Mouse (Mus musculus) right cerebral cortex, postnatal 14 days (tissue): Measurements from ENCODE around the gene Cdhr2.

Source experiments
- DNase-seq: peaks from one replicate; pipeline ENCODE4 v3.0.0; 2022

Cdhr2 gene

GRCm38 (mm10) chr13:54753733-54754132, 52.5 kb downstream of the Cdhr2 start:
- DNase-seq = no peak

- DNase-seq = no peak
These were observed 53.2 kb downstream of the Cdhr2 start for GRCm38 (mm10) chr13:54754169-54755080.

- DNase-seq = no peak
These were observed 54.1 kb downstream of the Cdhr2 start for GRCm38 (mm10) chr13:54755201-54755830.

- no peak for DNase-seq
These were observed 55.0 kb downstream of the Cdhr2 start for GRCm38 (mm10) chr13:54756156-54756712.

DNA sequence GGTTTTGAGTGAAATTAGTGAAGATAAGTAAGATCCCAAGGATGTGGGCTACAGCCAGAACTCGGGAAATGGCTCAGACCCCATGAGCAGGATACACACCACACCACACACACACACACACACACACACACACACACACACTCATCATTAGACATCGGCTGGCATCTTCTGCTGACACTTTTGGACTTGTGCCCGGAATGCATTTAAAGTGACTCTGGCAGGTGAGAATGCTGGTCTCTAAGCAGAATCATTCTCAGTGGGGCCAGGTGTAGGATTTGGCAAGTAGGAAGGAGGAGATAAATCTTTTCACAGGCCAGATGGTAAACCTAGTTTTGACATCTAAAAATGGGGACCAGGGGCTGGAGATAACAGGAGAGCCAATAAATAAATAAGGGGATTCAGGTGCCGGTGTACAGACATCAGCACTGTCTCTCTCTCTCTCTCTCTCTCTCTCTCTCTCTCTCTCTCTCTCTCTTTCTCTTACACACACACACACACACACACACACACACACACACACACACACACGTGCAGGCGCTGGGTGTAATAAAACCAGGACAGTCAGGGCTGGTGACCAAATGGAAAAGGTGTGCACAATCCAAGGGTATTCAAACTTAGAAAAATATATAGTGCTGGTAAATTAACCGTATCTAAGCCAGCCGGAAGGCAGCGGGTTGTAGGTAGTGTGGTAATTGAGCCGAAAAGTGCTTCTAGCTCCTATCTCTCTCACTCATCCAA, 56.0 kb downstream of the Cdhr2 start:
- peak; percentile 67 for DNase-seq

GRCm38 (mm10) chr13:54758045-54758755, 56.9 kb downstream of the Cdhr2 start:
- peak; percentile 92 for DNase-seq

DNA sequence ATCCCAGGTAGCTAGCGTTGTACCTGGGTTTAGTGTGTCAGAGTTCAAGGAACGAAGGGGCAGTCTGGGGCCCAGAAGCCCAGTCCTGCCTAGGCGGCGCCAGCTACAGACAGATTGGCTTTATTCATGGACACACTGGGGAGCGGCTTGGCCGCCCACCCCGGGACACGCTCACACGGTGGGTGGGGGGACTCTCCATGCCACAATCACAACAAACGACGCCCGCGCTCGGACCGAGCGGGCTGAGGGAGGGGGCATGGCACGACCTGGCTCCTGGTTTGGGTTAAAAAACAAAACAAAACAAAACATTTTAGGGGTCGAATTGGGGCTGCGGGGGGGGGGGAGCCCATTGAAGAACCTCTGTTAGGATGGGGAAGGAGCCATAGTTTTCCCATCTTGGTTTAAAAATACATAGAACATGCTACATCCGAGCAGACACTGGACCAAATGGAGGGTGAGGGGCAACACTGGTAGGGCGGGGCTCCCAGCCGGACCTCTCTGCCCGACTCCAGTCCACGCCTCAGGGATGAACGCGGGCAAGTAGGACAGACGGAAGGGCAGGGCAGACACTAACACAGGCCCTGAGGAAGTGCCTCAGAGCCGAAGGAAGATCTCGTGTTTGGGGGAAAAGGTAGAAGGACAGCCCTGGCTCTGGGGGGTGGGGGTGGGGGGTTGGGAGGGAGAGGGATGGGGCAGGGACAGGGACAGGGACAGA, 57.7 kb downstream of the Cdhr2 start:
- no peak for DNase-seq

DNA sequence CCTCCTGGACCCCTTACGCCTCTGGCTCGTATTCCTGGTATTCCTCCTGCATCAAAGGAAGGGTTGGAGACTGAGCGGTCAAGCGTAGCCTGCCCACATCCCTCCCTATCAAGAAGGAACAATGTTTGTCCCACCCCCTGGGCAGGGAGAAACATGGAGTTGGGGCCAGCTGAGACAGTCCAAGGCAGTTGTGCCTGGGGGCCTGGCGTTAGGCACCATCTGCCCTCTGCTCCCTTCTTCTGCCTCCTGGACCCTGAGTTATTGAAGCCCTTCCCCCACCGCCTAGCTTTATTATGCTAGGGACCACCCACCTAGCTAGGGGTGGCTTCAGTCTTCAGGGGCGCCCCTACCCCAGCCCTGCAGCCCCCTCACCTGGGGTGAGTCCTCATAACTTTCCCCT, 58.2 kb downstream of the Cdhr2 start:
- no peak for DNase-seq

DNA sequence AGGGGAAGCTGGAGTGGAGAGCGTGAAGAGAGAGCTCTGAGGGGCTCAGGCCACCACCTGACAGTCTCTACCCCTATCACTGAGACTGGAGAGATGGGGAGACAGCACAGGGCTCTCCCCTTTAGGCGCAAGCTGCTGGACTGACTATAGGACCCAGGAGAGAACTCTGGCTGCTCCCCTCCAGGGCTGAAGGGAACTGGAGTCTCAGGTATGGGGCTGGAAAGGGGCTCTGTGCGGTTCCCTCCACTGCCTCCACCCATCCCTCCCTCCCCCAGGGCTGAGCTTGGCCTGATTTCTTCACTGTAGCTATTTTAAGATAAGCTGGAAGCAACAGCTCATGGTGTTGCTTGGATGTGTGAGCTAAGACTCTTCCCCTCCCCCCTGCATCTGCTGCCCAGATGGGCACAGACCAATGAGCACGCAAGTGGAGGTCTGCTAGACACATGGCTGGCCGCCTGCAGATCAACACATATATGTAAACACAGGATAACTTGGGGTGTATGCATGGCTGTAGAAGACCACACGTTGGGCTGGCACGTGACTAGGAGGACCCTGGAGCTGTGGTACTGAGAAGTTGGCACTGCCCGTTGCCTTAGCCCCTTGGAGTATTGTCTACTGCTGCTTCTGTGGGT, 59.0 kb downstream of the Cdhr2 start:
- DNase-seq = peak; percentile 77

DNA sequence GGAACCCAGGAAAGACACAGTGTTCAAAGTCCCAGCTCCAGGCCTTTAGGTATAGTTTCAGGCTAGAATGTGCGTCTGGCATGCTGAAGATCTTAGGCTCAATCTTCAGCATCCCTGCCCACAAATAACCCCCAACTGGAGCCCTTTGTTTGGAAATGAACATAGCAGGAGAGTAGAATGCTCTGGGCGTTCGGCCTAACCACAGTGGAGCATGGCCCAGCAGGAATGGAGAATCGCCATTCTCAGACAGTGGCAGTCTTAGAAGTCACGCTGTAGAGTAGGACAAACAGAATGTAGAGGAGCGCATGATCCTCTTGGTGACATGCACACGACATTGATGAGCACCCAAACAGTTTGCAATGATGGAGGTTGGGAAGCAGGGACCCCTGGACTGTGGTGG, 59.6 kb downstream of the Cdhr2 start:
- DNase-seq = no peak

DNA sequence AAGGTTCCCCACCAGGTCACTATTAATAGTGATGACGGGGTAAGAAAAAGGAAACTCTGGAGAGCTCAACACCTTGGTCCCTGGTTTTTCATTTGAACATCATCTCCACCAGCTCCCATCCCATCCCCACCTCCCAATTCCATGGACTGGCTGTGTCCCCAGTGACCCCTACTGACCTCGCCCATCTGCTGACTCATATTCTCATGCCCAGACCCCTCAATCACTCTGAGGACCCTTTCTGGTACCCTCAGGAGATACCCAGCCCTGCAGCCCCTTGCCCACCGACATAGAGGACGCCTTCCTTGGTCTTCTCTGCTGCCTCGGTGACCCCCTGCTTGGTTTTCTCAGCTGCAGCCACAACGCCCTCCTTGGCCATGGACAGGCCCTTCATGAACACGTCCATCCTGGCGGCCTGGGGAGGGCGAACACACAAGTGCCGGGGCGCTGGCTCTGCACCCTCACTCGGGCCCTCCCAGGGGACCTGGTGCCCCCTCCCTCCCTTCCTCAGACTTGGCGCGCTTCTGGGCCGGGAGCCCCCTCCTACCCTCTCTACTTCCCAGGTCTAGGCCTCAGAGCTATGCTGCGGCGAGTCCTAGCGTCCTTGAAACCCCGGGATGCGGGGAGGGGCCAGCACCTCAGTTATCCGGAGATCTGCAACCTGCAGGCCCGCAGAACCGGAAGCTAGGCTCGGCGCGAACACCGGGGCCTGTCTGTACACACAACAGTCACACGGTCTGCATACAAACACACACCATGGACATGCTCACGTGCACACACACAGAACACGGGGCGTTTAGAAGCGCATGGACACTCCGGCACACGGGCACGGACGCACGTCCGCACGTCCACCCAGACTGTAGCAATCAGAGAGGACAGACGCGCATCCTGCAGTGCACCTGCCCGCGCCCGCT, 64.3 kb downstream of the Cdhr2 start:
- DNase-seq = no peak

GRCm38 (mm10) chr13:54766192-54766768, 65.0 kb downstream of the Cdhr2 start, which contains the start of gene Sncb:
TSS of gene Sncb (minus strand) at chr13:54766595.
- DNase-seq = peak; percentile 87

DNA sequence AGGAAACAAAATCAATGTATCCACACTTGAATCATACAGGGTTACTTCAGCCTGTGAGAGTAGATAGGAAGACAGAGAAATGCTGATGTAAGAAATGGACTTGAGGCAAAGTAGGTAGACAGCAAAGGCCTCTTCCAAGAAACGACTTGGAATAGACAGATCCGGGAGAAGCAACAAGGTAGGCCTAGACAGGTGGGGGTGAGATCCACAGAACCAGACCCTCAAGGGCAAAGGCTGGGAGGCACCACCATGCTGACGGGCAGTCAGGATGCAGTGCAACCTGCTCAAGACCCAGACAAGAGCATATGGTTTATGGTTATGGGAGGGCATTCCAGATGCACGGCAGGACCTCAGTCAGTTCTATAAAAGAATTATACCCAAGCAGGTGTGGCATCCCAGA, 65.8 kb downstream of the Cdhr2 start:
- DNase-seq = no peak

- DNase-seq = peak; percentile 61
These were observed 79.3 kb downstream of the Cdhr2 start for GRCm38 (mm10) chr13:54780592-54780991.

DNA sequence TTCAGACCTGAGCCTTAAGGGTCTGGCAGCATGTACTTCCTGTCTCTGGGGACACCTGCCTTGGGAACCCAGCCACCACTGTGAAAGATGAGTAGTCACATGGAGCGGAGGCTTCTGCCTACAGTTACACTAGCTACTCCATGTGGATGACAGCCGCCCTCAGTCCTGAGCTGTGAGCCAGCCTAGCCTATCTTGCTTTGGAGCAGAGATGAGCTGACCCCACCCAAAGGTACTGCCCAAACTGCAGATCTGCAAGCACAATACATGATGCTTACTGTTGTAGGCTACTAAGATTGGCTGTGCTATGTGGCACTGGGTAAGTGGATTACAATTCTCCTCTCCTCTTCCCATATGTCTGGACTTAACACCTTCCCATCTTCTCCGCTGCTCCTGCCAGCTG, 79.8 kb downstream of the Cdhr2 start:
- no peak for DNase-seq

- no peak for DNase-seq
These were observed 82.0 kb downstream of the Cdhr2 start for GRCm38 (mm10) chr13:54783235-54783634.

DNA sequence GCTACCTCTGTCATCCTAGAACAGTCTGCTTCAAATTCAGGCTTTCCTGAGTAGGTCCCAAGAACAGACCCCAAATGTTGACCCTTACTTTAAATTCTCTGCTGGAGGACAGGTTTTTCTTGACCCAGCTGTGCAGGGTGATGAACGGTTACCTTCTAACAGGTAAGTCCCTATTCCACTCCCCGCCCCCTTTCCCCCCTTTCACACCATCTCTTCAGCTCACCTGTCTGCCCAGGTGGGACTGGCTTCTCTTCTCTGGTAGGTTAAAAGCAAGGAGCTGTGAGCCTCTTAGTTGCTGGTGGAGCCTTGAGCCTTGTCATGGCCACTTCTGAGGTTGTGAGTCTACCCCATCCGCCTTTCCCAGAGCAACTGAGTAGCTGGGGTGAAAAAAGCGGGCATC, 82.4 kb downstream of the Cdhr2 start, which contains the start of gene Eif4e1b:
Eif4e1b (plus strand) TSS at position 301 of the 400 bp plus-strand sequence.
- no peak for DNase-seq
